Mouse (Mus musculus) Muller cell, postnatal 12 days (primary cell): Measurements from ENCODE around the gene Fbn1.

ENCODE experiments used
- DNase-seq: peaks from one replicate; pipeline ENCODE4 v3.0.0-alpha.2; 2015; ENCODE audit errors: inconsistent ontology term

The Fbn1 gene

GRCm38 (mm10) chr2:125456059-125456789, 51.6 kb downstream of the Fbn1 start:
- DNase-seq: no peak

- peak; percentile 61 for DNase-seq
Measured at GRCm38 (mm10) chr2:125454781-125455180, 53.0 kb downstream of the Fbn1 start.

GRCm38 (mm10) chr2:125452369-125453097, 55.3 kb downstream of the Fbn1 start:
- peak; percentile 38 for DNase-seq

- DNase-seq: no peak
Measured at GRCm38 (mm10) chr2:125449361-125449760, 58.4 kb downstream of the Fbn1 start.

- DNase-seq: peak; percentile 30
Measured at GRCm38 (mm10) chr2:125448881-125449280, 58.9 kb downstream of the Fbn1 start.

GRCm38 (mm10) chr2:125447274-125447898, 60.4 kb downstream of the Fbn1 start:
- DNase-seq: no peak

- peak; percentile 39 for DNase-seq
Measured at GRCm38 (mm10) chr2:125438381-125438780, 69.4 kb downstream of the Fbn1 start.

- no peak for DNase-seq
Measured at GRCm38 (mm10) chr2:125436240-125436639, 71.6 kb downstream of the Fbn1 start.

GRCm38 (mm10) chr2:125433524-125433923, 74.3 kb downstream of the Fbn1 start:
- DNase-seq: no peak

GRCm38 (mm10) chr2:125431491-125431890, 76.3 kb downstream of the Fbn1 start:
- no peak for DNase-seq

- no peak for DNase-seq
Measured at GRCm38 (mm10) chr2:125428811-125429438, 78.9 kb downstream of the Fbn1 start.

GRCm38 (mm10) chr2:125420604-125421003, 87.2 kb downstream of the Fbn1 start:
- no peak for DNase-seq

GRCm38 (mm10) chr2:125419681-125420080, 88.1 kb downstream of the Fbn1 start:
- DNase-seq: no peak

GRCm38 (mm10) chr2:125418546-125418945, 89.2 kb downstream of the Fbn1 start:
- DNase-seq: no peak

GRCm38 (mm10) chr2:125416541-125417245, 91.1 kb downstream of the Fbn1 start:
- no peak for DNase-seq

- DNase-seq: no peak
Measured at GRCm38 (mm10) chr2:125412351-125412750, 95.4 kb downstream of the Fbn1 start.

- DNase-seq: no peak
Measured at GRCm38 (mm10) chr2:125411777-125412176, 96.0 kb downstream of the Fbn1 start.

- no peak for DNase-seq
Measured at GRCm38 (mm10) chr2:125404509-125405105, 103.2 kb downstream of the Fbn1 start.

- DNase-seq: no peak
Measured at GRCm38 (mm10) chr2:125402276-125402675, 105.5 kb downstream of the Fbn1 start.

- no peak for DNase-seq
Measured at GRCm38 (mm10) chr2:125400121-125400520, 107.7 kb downstream of the Fbn1 start.

GRCm38 (mm10) chr2:125397796-125398195, 110.0 kb downstream of the Fbn1 start:
- no peak for DNase-seq
